Mouse (Mus musculus) heart, embryonic 14.5 days (tissue): Measurements from ENCODE around the gene Egfem1. TPM values are rescaled to one million over a fixed set of nuclear protein-coding genes. Genes with fewer than 3 reads are reported as not detected.

Experiments
- ATAC-seq: fragments of 200-750 bp; cut with Nextera tagmentation; 2 replicates; pipeline ENCODE4 v1.8.0; 2017; ENCODE audit warnings: low read depth, moderate TSS enrichment; ENCODE audit not compliant: insufficient number of reproducible peaks, insufficient read depth, low FRiP score
- H3K27ac ChIP-seq, 2 experiments: fragments of 200-500 bp in 1 of 2; fragments of 300-500 bp in 1 of 2; sonication (generic) in 1 of 2; replicated peaks in 1 of 2; 2 replicates each; pipeline ENCODE4 v1.5.1; 2012 to 2014; ENCODE audit warnings: low read depth in 2 of 2, low read length in 2 of 2, control low read depth in 1 of 2, mild to moderate bottlenecking in 1 of 2, mixed read lengths in 1 of 2; ENCODE audit not compliant: control insufficient read depth in 1 of 2, insufficient read depth in 1 of 2
- H3K27me3 ChIP-seq: fragments of 300-500 bp; sonication (generic); 2 replicates; pipeline ENCODE4 v1.6.1; 2014; ENCODE audit warnings: mild to moderate bottlenecking, low read length, control low read depth; ENCODE audit not compliant: control insufficient read depth, insufficient read depth
- H3K36me3 ChIP-seq: fragments of 300-500 bp; sonication (generic); 2 replicates; pipeline ENCODE4 v1.6.1; 2014; ENCODE audit warnings: mild to moderate bottlenecking, control low read depth, low read length, mixed read lengths; ENCODE audit not compliant: control insufficient read depth, insufficient read depth
- H3K4me1 ChIP-seq, 2 experiments: fragments of 200-500 bp in 1 of 2; fragments of 300-500 bp in 1 of 2; sonication (generic) in 1 of 2; 2 replicates each; pipeline ENCODE4 v1.6.1; 2012 to 2014; ENCODE audit warnings: low read length in 2 of 2, control low read depth in 1 of 2, mixed read lengths in 1 of 2; ENCODE audit not compliant: control insufficient read depth in 2 of 2, insufficient read depth in 2 of 2
- H3K4me2 ChIP-seq: fragments of 300-500 bp; sonication (generic); 2 replicates; pipeline ENCODE4 v1.6.1; 2014; ENCODE audit warnings: mild to moderate bottlenecking, low read length
- H3K4me3 ChIP-seq, 2 experiments: fragments of 200-500 bp in 1 of 2; fragments of 300-500 bp in 1 of 2; sonication (generic) in 1 of 2; 2 replicates each; pipeline ENCODE4 v1.5.1; 2012 to 2014; ENCODE audit warnings: low read length in 2 of 2, mild to moderate bottlenecking in 2 of 2, control low read depth in 1 of 2, low read depth in 1 of 2, moderate library complexity in 1 of 2; ENCODE audit not compliant: control insufficient read depth in 1 of 2, insufficient read depth in 1 of 2
- H3K9ac ChIP-seq: fragments of 300-500 bp; sonication (generic); 2 replicates; pipeline ENCODE4 v1.6.1; 2014; ENCODE audit warnings: mild to moderate bottlenecking, low read length
- H3K9me3 ChIP-seq: fragments of 300-500 bp; sonication (generic); 2 replicates; pipeline ENCODE4 v1.6.1; 2016; ENCODE audit warnings: low read length, control low read depth; ENCODE audit not compliant: control insufficient read depth
- WGBS: fragments of 180-500 bp; shearing (Covaris S2); extraction: QIAGEN DNeasy Blood & Tissue Kit; methylation state at CpG from one replicate; pipeline ENCODE4 v1.1.7; 2014; 5-methylcytosine and 5-hydroxymethylcytosine counted together
- polyA plus RNA-seq: library from polyadenylated mRNA; unstranded; fragments of >200 nt; fragmentation: Nextera tagmentation; extraction: Ambion mirVana; gene quantifications from 2 replicates; pipeline ENCODE4 v1.2.1, GENCODE M21; 2014

The Egfem1 gene
- polyA plus RNA-seq, 1 experiment from 2014 or later, result 0.41 TPM

DNA sequence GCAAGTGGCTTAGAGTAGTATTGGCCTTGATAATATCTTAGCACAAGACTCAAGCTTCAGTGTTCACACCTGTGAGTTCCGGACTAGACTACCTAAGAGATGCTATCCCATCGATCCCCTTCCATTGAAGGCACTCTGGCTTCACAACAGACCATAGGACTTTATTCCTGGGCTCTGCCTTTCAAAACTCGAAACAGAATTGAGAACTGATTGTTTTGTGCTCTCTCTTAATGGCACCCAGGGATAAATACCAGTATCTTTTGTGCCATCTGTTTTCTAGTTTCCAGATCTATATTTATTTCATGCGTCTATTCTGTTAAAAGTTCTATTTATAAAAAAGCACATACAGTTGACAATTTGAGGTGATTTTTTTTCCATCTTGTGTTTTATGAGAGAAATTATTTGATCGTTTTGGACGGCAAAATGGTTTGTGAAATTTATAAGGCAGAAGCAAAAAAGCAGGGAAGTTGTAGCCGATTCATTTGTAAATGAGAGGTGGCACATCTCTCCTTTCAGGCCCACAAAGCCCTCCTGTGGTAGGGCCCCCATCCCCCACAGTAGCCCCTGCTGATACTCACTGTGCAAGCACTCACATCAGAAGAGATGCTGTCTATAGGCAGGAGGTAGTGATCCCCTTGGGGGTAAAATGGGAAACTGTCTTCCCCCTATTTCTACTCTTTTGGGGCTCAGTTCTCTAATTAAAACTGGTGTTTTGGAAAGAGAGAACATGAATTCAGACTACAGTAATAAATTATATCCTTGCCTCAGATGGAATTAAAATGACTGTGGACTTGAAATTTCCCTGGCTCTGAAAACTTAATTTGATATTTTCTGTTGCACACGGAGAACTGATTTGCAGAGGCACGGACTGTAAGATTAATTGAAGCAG is 53.6 kb downstream of the Egfem1 start:
- Histone ChIP-seq H3K4me3 (no peak overlapping the region), H3K27me3 (no peaks in the 10 kb centered on the region), H3K27ac (no peak overlapping the region), H3K4me2 (no peak overlapping the region), H3K9ac (no peak overlapping the region), H3K4me1 (no peaks in the 10 kb centered on the region; a peak in 1 of 4 replicates), H3K9me3 (no peaks in the 10 kb centered on the region), H3K36me3 (no peaks in the 10 kb centered on the region)
- WGBS, result 56% methylated on average over 9 of the region's 9 CpGs
- ATAC-seq, result no peak

DNA sequence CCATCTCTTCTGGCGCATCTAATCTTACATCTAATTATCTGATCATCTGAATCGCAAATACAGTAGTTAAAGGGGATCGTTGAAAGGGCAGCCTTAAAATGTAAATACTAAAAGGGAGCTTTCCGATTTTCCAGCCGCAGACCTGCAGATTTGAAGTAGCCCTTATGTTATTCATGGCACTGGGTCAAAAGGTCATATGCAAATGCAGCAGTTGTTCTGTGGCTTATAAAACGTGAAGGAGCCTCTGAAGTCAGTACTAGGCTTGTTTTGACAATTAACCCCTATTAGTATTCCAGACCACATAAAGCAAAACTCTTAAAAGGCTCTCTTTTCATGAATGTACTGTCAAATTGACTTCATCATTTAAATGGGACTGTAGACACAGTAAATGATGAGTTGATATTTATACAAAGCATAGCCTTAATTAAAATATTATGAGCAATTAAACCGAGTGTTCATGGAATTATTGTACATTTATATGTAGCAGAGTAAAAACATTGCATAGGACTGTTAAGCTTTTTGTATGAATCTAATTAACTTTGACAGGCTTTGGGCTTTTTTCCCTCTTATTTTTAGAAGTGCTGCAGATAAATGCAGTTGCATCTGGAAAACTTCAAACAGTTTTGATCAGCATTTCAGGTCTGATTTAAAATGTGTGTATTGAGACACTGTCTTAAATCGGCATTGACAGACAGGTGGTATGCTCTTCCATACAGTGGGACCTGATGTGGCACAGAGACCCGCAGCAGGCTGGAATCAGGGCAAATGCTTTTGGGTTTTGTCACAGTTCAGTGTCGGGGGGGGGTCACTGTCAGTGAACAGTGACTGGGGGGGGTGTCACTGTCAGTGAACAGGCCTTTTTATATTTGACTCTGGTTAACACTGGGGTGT is 54.5 kb downstream of the Egfem1 start:
- Histone ChIP-seq H3K36me3 (no peaks in the 10 kb centered on the region), H3K9me3 (no peaks in the 10 kb centered on the region), H3K27me3 (no peaks in the 10 kb centered on the region), H3K9ac (no peak overlapping the region), H3K4me1 (no peaks in the 10 kb centered on the region; a peak in 1 of 4 replicates), H3K4me2 (no peak overlapping the region), H3K4me3 (no peak overlapping the region), H3K27ac (no peak overlapping the region)
- no peak for ATAC-seq
- 28% methylated on average over 10 of the region's 10 CpGs for WGBS

DNA sequence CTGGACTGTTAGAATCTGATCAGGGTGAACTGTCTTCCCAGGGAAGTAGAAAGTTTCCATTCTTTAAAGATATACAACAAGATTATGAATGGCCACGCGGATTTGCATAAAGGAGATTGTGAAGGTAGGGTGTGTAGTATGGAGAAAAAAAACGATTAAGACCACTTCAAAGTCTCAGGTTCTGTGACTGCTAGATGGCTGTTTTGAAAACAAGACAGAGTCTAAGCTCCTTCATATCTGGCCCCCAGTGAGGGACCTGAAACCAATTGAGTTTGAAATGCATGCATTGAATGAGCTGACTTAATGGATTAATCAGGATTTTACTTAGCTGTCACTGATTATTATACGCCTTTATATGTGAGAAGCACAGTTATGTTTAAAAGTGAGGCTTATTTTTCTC is 86.6 kb downstream of the Egfem1 start:
- Histone ChIP-seq H3K9me3 (no peaks in the 10 kb centered on the region), H3K4me1 (no peaks in the 10 kb centered on the region), H3K4me2 (no peak overlapping the region), H3K9ac (no peak overlapping the region), H3K4me3 (no peak overlapping the region), H3K27ac (no peak overlapping the region), H3K27me3 (no peaks in the 10 kb centered on the region), H3K36me3 (no peaks in the 10 kb centered on the region)
- 75% methylated on average over 4 of the region's 4 CpGs for WGBS
- no peak for ATAC-seq

DNA sequence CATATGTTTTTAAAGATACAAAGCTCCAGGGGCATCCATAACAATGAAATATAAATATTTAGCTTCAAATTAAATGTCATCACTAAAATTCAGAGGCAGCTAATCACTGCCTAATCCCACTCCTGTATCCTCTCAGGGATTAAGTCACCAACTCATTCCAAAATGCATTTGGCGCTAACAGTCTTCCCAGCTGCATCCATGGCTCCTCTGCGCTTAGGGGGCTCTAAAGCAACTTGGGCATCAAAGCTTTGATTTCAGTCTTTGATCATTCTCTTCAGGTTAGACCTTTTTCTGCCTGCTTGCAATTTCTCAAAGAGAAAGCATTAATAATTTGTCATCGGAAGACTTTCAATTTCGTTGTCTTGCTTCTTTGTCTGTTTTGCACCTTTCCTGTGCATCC is 87.2 kb downstream of the Egfem1 start:
- Histone ChIP-seq H3K36me3 (no peaks in the 10 kb centered on the region), H3K4me1 (no peaks in the 10 kb centered on the region), H3K4me2 (no peak overlapping the region), H3K9ac (no peak overlapping the region), H3K27ac (no peak overlapping the region), H3K4me3 (no peak overlapping the region), H3K27me3 (no peaks in the 10 kb centered on the region), H3K9me3 (no peaks in the 10 kb centered on the region)
- ATAC-seq, result no peak
- WGBS, result 82% methylated on average over 4 of the region's 4 CpGs

DNA sequence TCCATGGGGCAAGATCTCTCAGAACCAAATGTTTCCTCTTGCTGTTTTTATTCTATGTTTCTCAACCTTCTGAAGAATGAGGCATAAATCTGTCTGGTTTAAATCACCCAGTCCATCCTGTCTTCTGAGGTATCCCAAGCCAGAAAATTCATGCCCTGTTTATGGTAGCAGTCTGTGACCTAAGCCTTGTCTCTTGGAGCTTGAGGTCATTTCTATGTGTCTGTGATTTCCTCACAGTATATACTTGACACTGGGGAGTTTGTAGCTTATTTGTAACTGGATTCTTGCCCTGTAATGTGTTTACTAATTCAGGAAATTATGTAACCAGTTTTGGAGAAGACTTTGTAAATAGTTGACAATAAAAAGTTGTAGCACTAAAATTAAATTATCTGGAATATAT is 95.2 kb downstream of the Egfem1 start:
- Histone ChIP-seq H3K4me2 (no peak overlapping the region), H3K4me3 (no peak overlapping the region), H3K9ac (no peak overlapping the region), H3K4me1 (no peaks in the 10 kb centered on the region), H3K27ac (no peak overlapping the region), H3K27me3 (no peaks in the 10 kb centered on the region), H3K36me3 (no peaks in the 10 kb centered on the region), H3K9me3 (no peaks in the 10 kb centered on the region)
- no peak for ATAC-seq

DNA sequence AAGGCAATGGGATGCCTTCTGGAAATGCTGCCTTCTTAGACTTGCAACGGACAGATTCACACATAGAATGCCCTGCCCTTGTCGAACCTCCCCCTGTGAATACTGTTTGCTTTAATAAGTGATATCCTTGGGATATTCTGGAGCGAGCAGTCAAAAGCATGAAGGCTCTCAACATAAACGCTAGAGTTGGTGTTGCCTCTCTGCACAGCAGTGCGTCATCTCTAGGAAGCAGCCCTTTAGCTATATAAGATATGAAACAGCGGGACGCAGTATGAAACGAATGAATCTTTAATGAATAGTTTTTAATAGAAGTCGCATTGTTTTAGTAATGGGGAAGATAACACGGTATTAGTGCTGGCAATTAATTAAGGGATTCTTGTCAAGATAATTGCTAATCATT is 101.2 kb downstream of the Egfem1 start:
- Histone ChIP-seq H3K9ac (no peak overlapping the region), H3K4me2 (no peak overlapping the region), H3K9me3 (no peaks in the 10 kb centered on the region), H3K27me3 (no peaks in the 10 kb centered on the region), H3K36me3 (no peaks in the 10 kb centered on the region), H3K27ac (no peak overlapping the region), H3K4me3 (no peak overlapping the region), H3K4me1 (no peaks in the 10 kb centered on the region)
- 85% methylated on average over 10 of the region's 10 CpGs for WGBS
- ATAC-seq, result no peak

DNA sequence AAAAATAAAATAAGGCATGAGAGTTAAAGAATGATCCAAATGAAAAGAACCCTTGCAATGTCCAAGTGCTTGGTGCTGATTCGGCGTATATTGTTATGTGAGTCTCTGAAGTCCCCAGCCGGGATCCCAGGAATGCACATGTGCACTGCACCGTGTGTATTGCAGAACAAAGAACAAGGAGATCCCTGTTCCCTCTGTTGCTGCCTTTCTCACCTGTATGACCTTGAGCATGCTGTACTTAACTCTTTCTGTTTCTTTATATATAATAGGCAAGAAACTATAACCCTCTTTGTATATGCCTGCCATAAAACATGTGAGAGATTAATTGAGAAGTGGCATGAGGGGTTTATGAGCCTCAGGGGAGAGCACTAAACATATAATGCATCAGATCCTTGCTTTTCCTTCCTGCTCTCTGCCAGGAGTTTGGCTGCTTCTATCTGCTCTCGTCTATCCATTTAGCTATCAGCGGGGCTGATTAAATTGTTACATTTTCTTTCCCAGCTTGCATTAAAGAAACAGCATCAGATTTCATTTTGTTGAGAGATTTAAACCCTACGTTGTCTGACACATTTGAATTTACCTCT is 101.9 kb downstream of the Egfem1 start:
- Histone ChIP-seq H3K36me3 (no peaks in the 10 kb centered on the region), H3K9ac (no peak overlapping the region), H3K4me2 (no peak overlapping the region), H3K9me3 (no peaks in the 10 kb centered on the region), H3K4me1 (no peaks in the 10 kb centered on the region), H3K27me3 (no peaks in the 10 kb centered on the region), H3K4me3 (no peak overlapping the region), H3K27ac (no peak overlapping the region)
- ATAC-seq, result no peak
- WGBS, result 60% methylated on average over 7 of the region's 7 CpGs
